Mouse (Mus musculus) cerebellum, adult 9-11 months (tissue): ENCODE results near the gene Rtn3.

Experiments used
- DNase-seq: peaks from one replicate; pipeline ENCODE4 v3.0.0; 2022

Gene Rtn3

GRCm38 (mm10) chr19:7484076-7484475 is 995 bp upstream of the Rtn3 start:
- peak; percentile 43 for DNase-seq

DNA sequence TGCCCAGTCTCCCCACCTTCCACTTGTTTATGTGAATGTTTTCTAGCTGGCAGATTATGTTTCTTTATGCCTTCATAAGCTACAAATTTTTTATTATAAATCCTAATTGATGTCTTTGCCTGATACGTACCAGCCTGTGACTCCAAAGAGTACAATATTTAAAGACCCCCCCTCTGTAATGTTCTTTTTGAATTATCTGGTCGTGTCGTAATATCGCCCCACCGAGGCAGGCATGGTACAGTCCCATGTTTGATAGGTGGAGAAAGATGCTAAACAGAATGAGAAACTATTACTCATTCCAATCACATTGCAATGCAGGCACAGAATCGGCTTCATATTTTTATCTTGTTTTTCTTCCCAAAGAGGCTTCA is 416 bp upstream of the Rtn3 start:
- no peak for DNase-seq

GRCm38 (mm10) chr19:7482266-7482598 is 849 bp downstream of the Rtn3 start:
- DNase-seq, result no peak

GRCm38 (mm10) chr19:7481541-7482265 is 1.4 kb downstream of the Rtn3 start:
- peak; percentile 74 for DNase-seq

DNA sequence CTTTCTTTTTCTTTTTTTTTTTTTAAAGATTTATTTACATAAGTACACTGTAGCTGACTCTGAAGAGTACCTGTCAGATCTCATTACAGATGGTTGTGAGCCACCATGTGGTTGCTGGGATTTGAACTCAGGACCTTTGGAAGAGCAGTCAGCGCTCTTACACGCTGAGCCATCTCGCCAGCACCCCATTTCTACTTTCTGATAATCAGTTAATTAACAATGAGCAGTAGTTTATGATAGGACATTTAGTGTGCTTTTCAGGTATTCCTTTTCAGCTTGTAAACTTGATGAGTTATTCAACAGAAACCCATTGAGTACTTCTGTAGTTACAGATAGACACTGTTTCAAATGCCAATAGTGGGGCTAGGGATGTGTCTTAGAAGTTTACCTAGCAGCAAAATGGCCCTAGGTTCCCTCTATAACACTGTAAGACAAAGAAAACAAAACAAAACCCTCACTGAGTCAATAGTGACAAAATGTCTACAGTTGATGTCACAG is 3.3 kb downstream of the Rtn3 start:
- no peak for DNase-seq

GRCm38 (mm10) chr19:7470643-7471042 is 12.4 kb downstream of the Rtn3 start:
- no peak for DNase-seq

DNA sequence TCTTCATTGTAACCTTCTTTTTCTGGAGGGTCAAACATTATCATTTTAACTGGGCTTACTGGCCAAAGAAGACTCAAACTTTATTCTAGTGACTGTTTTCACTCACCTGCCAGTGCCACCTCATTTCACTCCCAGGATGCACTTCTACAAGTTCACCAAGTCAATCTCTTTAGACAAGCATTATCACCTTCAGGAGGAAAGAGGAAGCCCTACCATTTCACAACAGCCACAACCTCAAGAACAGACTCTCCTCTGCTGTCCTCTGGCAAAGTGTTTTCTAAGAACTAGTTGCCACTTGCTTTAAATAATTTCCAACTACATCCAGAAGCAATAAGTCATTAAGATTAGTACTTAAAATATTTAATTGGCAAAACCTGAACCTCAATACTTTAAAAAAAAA is 15.2 kb downstream of the Rtn3 start:
- no peak for DNase-seq

DNA sequence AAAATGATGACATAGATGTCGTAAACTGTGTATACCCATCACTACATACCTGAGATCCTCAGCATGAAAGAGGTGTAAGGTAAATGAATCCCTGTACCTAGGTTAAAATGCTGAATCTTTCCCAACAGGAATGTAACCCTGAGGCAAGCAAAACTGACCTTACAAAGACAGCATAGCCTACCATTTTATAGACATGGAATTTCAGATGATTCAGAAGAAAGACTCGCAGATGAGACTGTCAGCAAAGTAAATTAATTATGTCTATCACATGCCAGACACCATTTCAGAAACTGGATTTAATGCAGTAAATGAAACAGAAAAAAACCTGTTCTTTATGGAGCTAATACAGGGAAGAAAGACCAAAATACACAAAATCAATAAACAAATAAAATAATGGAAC is 23.7 kb downstream of the Rtn3 start:
- no peak for DNase-seq

- no peak for DNase-seq
Observed at GRCm38 (mm10) chr19:7458901-7459300, 24.2 kb downstream of the Rtn3 start.

DNA sequence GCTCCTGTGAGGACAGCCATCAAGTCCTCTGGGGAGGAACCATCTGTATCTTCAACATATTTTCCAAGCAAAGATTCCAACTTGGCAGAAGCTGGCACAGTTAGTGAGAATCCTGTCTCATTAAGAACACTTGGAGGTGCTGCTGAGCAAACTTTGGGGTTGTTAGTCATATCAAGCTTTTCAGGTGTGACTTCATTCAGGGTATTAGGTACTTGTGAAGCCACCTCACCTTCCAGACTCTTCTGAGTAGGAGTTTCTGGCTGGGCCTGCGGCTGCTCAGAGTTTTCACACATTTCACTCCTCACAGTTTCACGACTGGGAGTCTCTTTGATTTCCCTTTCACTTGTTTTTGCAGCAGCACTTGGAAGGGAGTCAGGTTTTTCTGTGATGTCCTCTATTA is 26.3 kb downstream of the Rtn3 start:
- DNase-seq, result no peak

DNA sequence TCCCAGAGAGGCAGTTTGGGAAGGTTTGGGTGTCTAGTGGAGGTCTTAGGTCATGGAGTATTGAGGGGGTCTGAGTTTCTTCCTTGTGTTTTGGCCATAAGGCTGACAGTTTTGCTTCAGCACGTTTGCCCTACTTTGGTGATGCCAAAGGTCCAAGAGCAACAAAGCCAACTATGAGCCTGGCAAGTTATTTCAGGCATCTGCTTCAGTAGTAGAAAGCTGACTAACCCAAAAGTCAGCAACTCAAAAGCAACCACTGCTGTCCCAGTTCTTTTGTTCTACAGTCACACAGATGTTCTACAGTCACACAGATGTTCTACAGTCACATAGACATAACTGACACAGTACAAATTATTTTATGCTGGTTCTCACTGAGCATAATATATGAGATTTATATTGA is 37.5 kb downstream of the Rtn3 start:
- no peak for DNase-seq

DNA sequence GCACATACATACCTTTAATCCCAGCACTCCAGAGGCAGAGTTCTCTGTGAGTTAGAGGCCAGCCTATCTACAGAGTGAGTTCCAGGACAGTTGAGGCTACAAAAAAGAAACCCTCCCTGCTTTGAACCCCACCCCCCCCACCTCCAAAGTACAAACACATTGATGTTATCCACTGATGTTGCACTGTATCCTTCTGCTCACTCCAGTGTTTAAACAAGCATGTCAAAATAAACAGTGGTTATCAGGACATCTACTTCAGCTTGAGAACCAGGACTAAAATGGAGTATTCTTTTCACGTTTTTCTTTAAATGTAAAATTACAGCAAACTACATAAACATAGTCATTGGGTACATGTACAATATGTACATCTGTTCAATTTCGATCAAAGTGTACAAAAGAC is 38.0 kb downstream of the Rtn3 start:
- DNase-seq, result no peak

DNA sequence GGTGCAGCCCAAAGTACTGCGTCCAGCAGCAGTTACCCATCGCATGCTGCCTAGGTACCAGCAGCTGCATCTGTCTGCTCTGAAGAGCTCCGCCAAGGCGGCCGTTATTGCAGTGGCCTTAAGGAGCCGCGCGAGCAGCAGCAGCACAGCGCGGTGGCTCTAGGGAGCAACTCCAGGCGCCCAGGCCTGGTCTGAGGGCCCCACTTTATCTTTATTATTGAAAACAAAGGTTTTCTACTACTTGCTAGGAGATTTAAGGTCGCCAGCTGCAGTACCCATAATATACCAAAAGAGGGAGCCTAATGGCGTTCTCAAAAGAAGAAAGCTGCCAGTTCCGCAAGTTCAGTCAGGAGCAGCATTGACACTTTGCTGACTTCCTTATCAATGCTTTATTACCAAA is 41.6 kb downstream of the Rtn3 start:
- DNase-seq, result peak; percentile 49

DNA sequence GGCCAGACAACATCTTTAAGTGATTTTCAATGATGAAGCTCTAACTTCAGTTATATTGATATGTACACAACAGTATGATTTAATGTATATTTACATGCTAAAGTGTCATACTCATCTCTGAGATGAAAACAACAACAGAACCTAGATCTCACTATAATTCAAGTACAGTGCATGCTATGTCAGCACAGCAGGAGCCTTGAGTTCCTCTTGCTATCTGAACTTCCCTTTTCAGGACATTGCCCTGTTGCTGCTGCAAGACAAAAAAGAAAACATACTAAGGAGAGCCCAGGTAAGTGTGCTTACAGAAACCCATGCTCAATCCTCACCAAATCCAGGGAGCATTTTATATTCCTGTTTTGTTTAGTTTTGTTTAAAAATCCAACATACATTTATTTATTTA is 44.8 kb downstream of the Rtn3 start:
- DNase-seq, result no peak

- DNase-seq, result peak; percentile 47
Observed at GRCm38 (mm10) chr19:7436061-7436970, 46.8 kb downstream of the Rtn3 start.

DNA sequence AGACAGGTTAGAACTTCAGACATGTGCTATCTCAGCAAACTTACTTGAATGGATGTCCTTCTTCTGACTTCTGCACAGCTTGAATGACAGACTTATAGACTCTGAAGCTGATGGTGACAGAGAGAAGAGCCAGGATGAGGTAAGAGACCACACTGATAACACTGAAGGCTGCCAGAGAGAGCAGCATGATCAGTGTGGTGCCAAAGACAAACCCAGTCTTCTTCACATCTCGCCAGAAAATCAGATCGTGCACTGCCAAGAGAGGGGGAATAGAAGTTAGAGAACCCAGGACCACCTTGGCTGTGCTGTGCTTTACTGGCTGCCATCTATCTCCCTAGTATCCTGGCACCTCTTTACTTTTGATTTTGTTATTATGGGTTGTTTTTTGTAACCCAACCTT is 48.2 kb downstream of the Rtn3 start:
- no peak for DNase-seq

DNA sequence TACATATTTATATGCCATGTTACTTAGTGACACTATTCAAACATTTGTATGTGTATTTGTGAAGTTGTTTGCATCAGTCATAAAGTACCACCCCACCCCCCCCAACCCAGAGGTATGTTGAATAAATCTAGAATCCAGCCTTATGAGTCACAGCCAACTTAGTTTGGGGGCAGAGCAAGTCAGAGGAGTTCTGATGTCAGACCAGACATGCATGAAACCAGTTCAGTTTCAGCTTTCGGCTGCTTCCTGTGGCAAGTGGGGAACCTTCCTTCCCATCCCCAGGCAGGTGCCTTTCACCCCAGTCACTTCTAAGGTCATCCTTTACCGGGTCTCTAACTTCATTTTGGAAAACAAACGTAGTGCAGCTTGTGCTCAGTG is 57.7 kb downstream of the Rtn3 start:
- no peak for DNase-seq

DNA sequence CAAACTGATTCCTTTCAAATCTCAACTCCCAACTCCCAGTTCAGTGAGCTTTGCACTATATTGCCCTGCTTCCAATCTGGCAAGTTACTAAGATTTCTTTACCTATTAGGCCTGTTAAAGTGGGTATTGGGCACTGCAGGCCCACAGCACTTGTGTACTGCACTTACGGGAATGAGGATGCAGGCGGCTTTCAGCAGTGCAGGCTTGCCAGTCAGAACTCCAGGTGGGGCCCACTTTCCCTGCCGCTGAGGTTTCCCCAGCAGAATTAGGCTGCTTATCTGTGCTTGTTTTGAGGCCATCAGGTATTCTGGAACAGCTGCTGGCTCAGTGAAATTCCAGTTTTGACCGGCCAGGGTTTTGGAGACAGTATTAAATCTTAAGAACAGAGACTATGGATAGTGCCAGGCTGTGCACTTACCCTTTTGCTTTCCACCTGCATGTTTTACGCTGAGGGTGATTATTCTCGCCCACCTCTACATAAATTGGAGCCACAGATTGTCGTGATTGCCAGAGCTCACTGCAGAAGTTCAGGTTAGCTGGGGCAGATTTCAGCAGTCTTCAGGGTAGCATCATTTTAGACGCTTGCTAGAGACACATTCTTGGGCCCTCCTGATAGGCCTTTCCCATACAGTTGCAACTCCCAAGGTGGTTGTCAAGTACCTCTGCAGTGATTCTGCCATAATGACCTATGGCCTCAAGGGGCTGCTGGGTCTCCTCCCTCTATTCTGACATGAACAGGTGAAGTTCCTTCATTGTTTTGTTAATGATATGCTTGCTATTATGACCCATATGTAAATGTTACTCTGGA is 58.3 kb downstream of the Rtn3 start:
- DNase-seq, result peak; percentile 18

DNA sequence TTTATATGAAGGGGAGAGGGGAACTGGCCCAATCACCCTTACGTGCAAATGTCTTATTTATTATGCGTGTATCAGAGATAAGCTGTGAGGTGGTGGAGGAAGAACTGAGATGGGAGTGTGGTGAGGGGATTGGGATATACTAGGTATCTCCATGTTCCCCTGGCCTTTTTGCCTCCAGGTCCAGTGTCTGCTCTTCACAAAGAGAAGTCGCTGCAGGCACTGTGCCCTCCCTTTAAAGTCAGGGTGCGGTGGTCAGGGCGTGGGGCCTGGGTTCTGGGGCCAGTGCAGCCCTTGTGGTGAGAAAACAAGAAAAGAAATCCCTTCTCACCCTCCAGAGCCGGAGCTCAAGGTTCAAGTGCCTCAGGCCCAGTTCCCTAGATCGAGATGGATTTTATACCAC is 59.0 kb downstream of the Rtn3 start:
- DNase-seq, result peak; percentile 35

- DNase-seq, result no peak
Observed at GRCm38 (mm10) chr19:7423656-7424030, 59.4 kb downstream of the Rtn3 start.

DNA sequence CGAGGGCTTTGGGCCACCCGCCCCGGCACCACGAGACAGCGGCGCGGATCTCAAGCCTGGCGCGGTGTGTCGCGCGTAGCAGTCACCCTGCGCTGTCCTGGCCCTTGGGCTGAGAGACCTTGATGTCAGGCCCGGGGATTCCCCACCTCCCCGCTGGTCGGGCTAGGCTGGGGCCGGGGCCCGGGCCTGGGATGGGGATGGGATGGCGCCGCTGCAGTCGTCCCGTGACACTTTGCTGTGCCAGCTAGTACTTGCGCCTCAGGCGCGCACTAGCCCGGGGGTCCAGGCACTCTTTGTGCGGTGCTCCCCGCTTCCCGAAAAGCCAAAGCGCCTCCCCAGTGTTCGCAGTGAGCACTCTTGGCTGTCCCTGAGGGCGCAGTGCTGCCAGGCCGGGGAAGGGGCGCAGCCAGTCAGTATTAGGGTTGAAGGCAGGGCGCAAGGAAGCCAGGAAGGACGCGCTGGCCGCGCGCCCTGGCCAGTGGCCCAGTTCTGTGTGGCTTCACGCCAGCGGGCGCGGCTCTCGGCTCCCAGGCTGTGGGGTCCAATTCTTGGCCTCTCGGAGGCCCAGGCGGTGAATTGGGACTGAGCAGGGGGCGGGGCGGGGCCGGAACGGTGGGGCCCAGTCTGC is 59.9 kb downstream of the Rtn3 start:
- DNase-seq, result peak; percentile 83

DNA sequence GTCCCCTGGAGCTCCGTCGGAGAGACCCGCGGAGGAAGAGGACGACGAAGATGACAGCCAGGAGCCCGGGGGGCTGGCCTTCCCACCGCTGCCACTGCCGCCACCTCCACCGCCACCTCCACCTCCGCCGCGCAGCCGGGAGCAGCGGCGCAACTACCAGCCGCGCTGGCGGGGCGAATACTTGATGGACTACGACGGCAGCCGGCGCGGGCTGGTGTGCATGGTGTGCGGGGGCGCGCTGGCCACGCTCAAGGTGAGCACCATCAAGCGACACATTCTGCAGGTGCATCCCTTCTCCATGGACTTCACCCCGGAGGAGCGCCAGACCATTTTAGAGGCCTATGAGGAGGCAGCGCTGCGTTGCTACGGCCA is 60.4 kb downstream of the Rtn3 start:
- DNase-seq, result no peak
